Mouse (Mus musculus): ENCODE data around the gene Fam167b. TPM values are rescaled to one million over a fixed set of nuclear protein-coding genes. Genes with fewer than 3 reads are reported as not detected.
"Not testable (repeated sequence)": the region's sequence is repeated elsewhere in the genome, so short reads cannot be mapped to it uniquely, and the experiment has no call there.

Gene Fam167b
- polyA plus RNA-seq, 1 experiment from 2014 or later, result 5.1 TPM

DNA sequence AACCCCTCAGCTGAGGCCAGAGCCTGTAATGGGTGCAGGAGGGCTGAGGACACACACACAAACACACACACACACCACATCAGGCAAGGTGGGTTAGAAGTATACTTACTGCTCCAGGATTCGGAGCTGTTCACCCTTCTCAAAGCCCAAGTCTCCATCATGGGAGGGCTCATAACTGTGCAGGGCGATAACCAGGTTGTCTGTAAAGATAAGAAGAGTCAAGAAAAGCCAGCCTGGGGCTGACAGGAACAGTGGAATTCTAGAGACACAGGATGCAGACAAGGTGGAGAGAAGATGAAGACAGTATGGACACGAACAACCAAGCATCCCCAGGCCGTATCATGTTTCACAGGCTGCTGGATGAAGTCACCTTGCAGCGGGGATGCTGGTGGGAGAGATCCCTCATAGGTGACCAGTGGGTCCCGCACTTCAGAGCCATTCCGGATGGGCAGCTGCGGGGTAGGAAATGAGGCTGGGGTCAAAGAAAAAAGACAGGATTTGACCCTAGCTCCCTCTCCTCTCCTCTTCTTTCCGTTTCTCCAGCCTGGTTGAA, 21.0 kb downstream of the Fam167b start:
- peaks cover 11% of the 10 kb centered on the region for H3K4me1 ChIP-seq (ENCODE audit: control insufficient read depth, insufficient read depth, low read length)
- H3K9me3 ChIP-seq (replicated peaks; ENCODE audit: control insufficient read depth, low read length), result no peaks in the 10 kb centered on the region
- no peak for ATAC-seq (replicated peaks; ENCODE audit: extremely low read depth, insufficient read depth, low FRiP score)
- no peaks in the 10 kb centered on the region for H3K27me3 ChIP-seq (ENCODE audit: control insufficient read depth, insufficient read depth, low read length)
- no peaks in the 10 kb centered on the region for H3K36me3 ChIP-seq (ENCODE audit: control insufficient read depth, insufficient read depth)
- peak overlapping the region; percentile 50 for H3K27ac ChIP-seq (ENCODE audit: low read length)
- peak overlapping the region; percentile 72 for H3K9ac ChIP-seq (ENCODE audit: low read length)
- peak overlapping the region; percentile 60 for H3K4me3 ChIP-seq (ENCODE audit: low read length)
- WGBS, result 65% methylated on average over 9 of the region's 9 CpGs
- H3K4me2 ChIP-seq (ENCODE audit: low read depth, low read length), result peak overlapping the region; percentile 94

DNA sequence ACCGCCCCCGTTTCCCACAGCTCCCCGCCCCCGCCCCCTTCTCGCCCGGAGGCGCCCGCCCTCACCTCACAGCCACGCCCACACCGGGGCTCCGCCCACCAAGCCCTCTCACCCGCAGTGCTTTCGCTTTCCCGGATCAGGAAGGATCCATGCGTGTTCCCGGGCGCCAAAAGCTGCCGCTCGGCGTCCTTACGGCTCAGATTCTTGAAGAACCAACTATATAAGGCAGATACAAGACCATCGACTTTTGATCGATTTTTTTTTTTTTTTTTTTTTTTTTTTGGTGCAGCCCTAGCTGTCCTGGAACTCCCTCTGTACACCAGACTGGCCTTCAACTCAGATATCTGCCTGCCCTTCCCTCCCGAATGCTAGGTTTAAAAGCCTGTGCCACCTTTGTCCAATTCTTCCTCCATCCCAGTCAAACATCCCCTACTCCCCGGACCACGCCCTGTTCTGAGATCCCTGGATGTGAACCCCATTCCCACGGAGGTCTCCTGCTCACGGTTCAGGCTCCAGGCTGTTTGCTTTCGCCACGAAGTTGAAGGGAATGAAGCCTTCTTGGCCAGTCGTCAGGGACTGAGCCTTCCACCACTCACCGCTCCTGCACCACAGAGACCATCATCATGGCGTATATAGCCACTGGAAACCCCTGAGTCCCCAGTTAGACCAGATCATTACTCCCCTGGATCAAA, 21.7 kb downstream of the Fam167b start:
- peaks cover 11% of the 10 kb centered on the region for H3K4me1 ChIP-seq (ENCODE audit: control insufficient read depth, insufficient read depth, low read length)
- H3K36me3 ChIP-seq (ENCODE audit: control insufficient read depth, insufficient read depth), result no peaks in the 10 kb centered on the region
- no peaks in the 10 kb centered on the region for H3K9me3 ChIP-seq (replicated peaks; ENCODE audit: control insufficient read depth, low read length)
- peak overlapping the region; percentile 72 for H3K9ac ChIP-seq (ENCODE audit: low read length)
- H3K27me3 ChIP-seq (ENCODE audit: control insufficient read depth, insufficient read depth, low read length), result no peaks in the 10 kb centered on the region
- peak; percentile 84 for ATAC-seq (replicated peaks; ENCODE audit: extremely low read depth, insufficient read depth, low FRiP score)
- H3K4me3 ChIP-seq (ENCODE audit: low read length), result peak overlapping the region; percentile 60
- WGBS, result 7% methylated on average over 33 of the region's 33 CpGs
- H3K27ac ChIP-seq (ENCODE audit: low read length), result peak overlapping the region; percentile 50
- peak overlapping the region; percentile 94 for H3K4me2 ChIP-seq (ENCODE audit: low read depth, low read length)

DNA sequence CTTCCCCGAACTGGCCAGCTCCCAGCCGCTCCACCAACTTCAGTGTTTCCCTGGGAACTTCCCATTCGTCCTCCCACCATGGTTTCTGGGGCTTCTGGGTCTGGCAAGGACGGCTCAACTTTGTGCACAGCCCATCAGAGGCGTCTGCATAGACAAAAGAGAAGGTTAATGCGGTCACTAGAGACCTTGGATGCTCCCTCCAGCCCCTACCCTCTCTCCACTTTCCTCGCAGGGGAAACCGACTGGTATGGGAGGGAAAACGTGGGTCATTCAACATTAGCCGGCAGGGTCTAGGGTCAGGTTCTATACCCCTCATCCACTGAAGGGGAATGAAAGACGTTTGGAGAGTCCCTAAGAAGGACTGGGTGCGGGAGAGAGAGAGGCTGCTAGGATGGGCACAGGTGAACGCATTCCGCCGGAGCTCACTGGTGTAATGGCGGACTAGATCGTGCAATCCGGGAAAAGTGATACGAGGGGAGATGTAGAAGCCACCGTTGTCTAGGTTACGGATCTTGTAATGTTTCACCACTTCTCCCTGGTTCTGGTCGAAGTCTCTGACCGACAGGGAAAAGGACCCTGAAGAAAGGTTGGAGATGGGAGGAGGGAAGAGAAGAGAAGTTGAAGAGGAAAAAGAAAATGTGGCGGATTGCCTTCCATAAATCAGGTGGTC, 22.4 kb downstream of the Fam167b start:
- Histone ChIP-seq H3K36me3 (ENCODE audit: control insufficient read depth, insufficient read depth) (no peaks in the 10 kb centered on the region), H3K4me3 (ENCODE audit: low read length) (peak overlapping the region; percentile 60), H3K9me3 (replicated peaks; ENCODE audit: control insufficient read depth, low read length) (no peaks in the 10 kb centered on the region), H3K4me1 (ENCODE audit: control insufficient read depth, insufficient read depth, low read length) (peaks cover 11% of the 10 kb centered on the region), H3K4me2 (ENCODE audit: low read depth, low read length) (peak overlapping the region; percentile 94), H3K9ac (ENCODE audit: low read length) (peak overlapping the region; percentile 72), H3K27ac (ENCODE audit: low read length) (no peak overlapping the region), H3K27me3 (ENCODE audit: control insufficient read depth, insufficient read depth, low read length) (no peaks in the 10 kb centered on the region)
- 1% methylated on average over 24 of the region's 24 CpGs for WGBS
- ATAC-seq (replicated peaks; ENCODE audit: extremely low read depth, insufficient read depth, low FRiP score), result peak; percentile 15; the same call in 1 of the 2 replicates

GRCm38 (mm10) chr4:129555421-129555861, 22.9 kb downstream of the Fam167b start:
- H3K4me3 ChIP-seq (ENCODE audit: low read length), result peak overlapping the region; percentile 60
- no peaks in the 10 kb centered on the region for H3K9me3 ChIP-seq (replicated peaks; ENCODE audit: control insufficient read depth, low read length)
- H3K4me1 ChIP-seq (ENCODE audit: control insufficient read depth, insufficient read depth, low read length), result peaks cover 11% of the 10 kb centered on the region
- 0 out of 2 replicates have a peak, but pooled peaks have one; percentile 5 for ATAC-seq (replicated peaks; ENCODE audit: extremely low read depth, insufficient read depth, low FRiP score)
- H3K27ac ChIP-seq (ENCODE audit: low read length), result no peak overlapping the region
- H3K4me2 ChIP-seq (ENCODE audit: low read depth, low read length), result peak overlapping the region; percentile 94
- WGBS, result 9% methylated on average over 16 of the region's 16 CpGs
- no peaks in the 10 kb centered on the region for H3K27me3 ChIP-seq (ENCODE audit: control insufficient read depth, insufficient read depth, low read length)
- no peaks in the 10 kb centered on the region for H3K36me3 ChIP-seq (ENCODE audit: control insufficient read depth, insufficient read depth)
- peak overlapping the region; percentile 72 for H3K9ac ChIP-seq (ENCODE audit: low read length)

GRCm38 (mm10) chr4:129554512-129554911, 23.8 kb downstream of the Fam167b start:
- peaks cover 11% of the 10 kb centered on the region for H3K4me1 ChIP-seq (ENCODE audit: control insufficient read depth, insufficient read depth, low read length)
- WGBS, result 84% methylated on average over 5 of the region's 6 CpGs
- not testable (repeated sequence) for H3K9me3 ChIP-seq (replicated peaks; ENCODE audit: control insufficient read depth, low read length); H3K4me2 ChIP-seq (ENCODE audit: low read depth, low read length); H3K27ac ChIP-seq (ENCODE audit: low read length); H3K36me3 ChIP-seq (ENCODE audit: control insufficient read depth, insufficient read depth); H3K9ac ChIP-seq (ENCODE audit: low read length); ATAC-seq (replicated peaks; ENCODE audit: extremely low read depth, insufficient read depth, low FRiP score); H3K27me3 ChIP-seq (ENCODE audit: control insufficient read depth, insufficient read depth, low read length); H3K4me3 ChIP-seq (ENCODE audit: low read length)

GRCm38 (mm10) chr4:129550295-129550694, 28.1 kb downstream of the Fam167b start:
- no peak for ATAC-seq (replicated peaks; ENCODE audit: extremely low read depth, insufficient read depth, low FRiP score)
- Histone ChIP-seq H3K9ac (ENCODE audit: low read length) (no peak overlapping the region), H3K27me3 (ENCODE audit: control insufficient read depth, insufficient read depth, low read length) (no peaks in the 10 kb centered on the region), H3K4me1 (ENCODE audit: control insufficient read depth, insufficient read depth, low read length) (no peaks in the 10 kb centered on the region), H3K4me3 (ENCODE audit: low read length) (no peak overlapping the region), H3K27ac (ENCODE audit: low read length) (no peak overlapping the region), H3K9me3 (replicated peaks; ENCODE audit: control insufficient read depth, low read length) (no peaks in the 10 kb centered on the region), H3K4me2 (ENCODE audit: low read depth, low read length) (no peak overlapping the region), H3K36me3 (ENCODE audit: control insufficient read depth, insufficient read depth) (no peaks in the 10 kb centered on the region)
- WGBS, result 77% methylated on average over 1 of the region's 1 CpGs

DNA sequence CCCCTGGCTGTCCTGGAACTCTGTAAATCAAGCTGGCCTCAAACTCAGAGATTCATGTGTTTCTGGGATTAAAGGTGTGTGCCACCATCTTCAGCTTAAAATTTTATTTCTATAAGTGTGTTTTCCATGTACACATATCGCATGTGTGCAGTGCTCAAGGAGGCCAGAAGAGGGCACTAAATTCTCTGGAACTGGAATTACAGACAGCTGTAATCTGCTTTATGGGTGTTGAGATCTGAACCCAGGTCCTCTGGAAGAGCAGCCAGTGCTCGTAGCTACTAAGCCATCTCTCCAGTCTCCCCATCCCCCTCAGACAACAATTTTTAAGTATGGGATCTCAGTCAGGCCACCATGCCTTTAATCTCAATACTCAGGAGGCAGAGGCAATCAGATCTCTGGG, 29.0 kb downstream of the Fam167b start:
- H3K9ac ChIP-seq (ENCODE audit: low read length), result no peak overlapping the region
- H3K27ac ChIP-seq (ENCODE audit: low read length), result no peak overlapping the region
- no peaks in the 10 kb centered on the region for H3K4me1 ChIP-seq (ENCODE audit: control insufficient read depth, insufficient read depth, low read length)
- no peaks in the 10 kb centered on the region for H3K36me3 ChIP-seq (ENCODE audit: control insufficient read depth, insufficient read depth)
- 92% methylated on average over 2 of the region's 2 CpGs for WGBS
- H3K4me2 ChIP-seq (ENCODE audit: low read depth, low read length), result no peak overlapping the region
- no peak for ATAC-seq (replicated peaks; ENCODE audit: extremely low read depth, insufficient read depth, low FRiP score)
- H3K27me3 ChIP-seq (ENCODE audit: control insufficient read depth, insufficient read depth, low read length), result no peaks in the 10 kb centered on the region
- no peaks in the 10 kb centered on the region for H3K9me3 ChIP-seq (replicated peaks; ENCODE audit: control insufficient read depth, low read length)
- H3K4me3 ChIP-seq (ENCODE audit: low read length), result no peak overlapping the region

GRCm38 (mm10) chr4:129547631-129548030, 30.7 kb downstream of the Fam167b start:
- H3K4me1 ChIP-seq (ENCODE audit: control insufficient read depth, insufficient read depth, low read length); H3K27me3 ChIP-seq (ENCODE audit: control insufficient read depth, insufficient read depth, low read length); H3K4me2 ChIP-seq (ENCODE audit: low read depth, low read length); H3K9me3 ChIP-seq (replicated peaks; ENCODE audit: control insufficient read depth, low read length); H3K27ac ChIP-seq (ENCODE audit: low read length); ATAC-seq (replicated peaks; ENCODE audit: extremely low read depth, insufficient read depth, low FRiP score); H3K36me3 ChIP-seq (ENCODE audit: control insufficient read depth, insufficient read depth); H3K9ac ChIP-seq (ENCODE audit: low read length); H3K4me3 ChIP-seq (ENCODE audit: low read length): not testable (repeated sequence)
- WGBS, result 78% methylated on average over 4 of the region's 4 CpGs

DNA sequence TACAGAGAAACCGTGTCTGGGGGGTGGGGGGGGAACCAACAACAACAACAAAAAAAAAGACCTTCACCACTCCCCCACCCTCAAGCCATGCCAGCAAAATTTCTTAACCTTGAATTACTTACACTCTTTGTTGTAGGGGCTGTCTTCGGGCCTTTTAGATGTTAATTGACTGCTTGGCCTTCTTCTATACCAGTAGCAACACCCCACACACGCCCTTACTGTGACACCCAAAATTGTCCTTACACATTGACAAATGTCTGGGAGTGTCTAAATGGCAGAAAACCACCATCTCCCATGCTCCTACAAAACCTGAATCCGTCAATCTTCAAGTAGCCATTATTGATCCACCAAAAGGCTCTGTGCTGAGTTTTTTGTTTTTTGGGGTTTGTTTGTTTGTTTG, 34.2 kb downstream of the Fam167b start:
- WGBS, result 93% methylated on average over 4 of the region's 4 CpGs
- ATAC-seq (replicated peaks; ENCODE audit: extremely low read depth, insufficient read depth, low FRiP score), result no peak
- Histone ChIP-seq H3K9ac (ENCODE audit: low read length) (no peak overlapping the region), H3K36me3 (ENCODE audit: control insufficient read depth, insufficient read depth) (no peaks in the 10 kb centered on the region), H3K27me3 (ENCODE audit: control insufficient read depth, insufficient read depth, low read length) (no peaks in the 10 kb centered on the region), H3K4me3 (ENCODE audit: low read length) (no peak overlapping the region), H3K9me3 (replicated peaks; ENCODE audit: control insufficient read depth, low read length) (no peaks in the 10 kb centered on the region), H3K4me2 (ENCODE audit: low read depth, low read length) (no peak overlapping the region), H3K4me1 (ENCODE audit: control insufficient read depth, insufficient read depth, low read length) (peaks cover 13% of the 10 kb centered on the region), H3K27ac (ENCODE audit: low read length) (no peak overlapping the region)
